Mouse (Mus musculus): ENCODE results near the gene Tlx1. TPM values are rescaled to one million over a fixed set of nuclear protein-coding genes. Genes with fewer than 3 reads are reported as not detected.

The Tlx1 gene
- total RNA-seq, 2 experiments from 2014 or later = not detected

Other genes with a start within 250 kb of the Tlx1 start
- gene Slf2, start 219.5 kb upstream of the Tlx1 start, total RNA-seq (2021) = 10 to 100 TPM; 31.8 to 39.3 TPM
- gene Sema4g, start 161.6 kb upstream of the Tlx1 start, total RNA-seq (2021) = 10 to 100 TPM; 24.8 to 29.1 TPM
- 10 to 100 TPM; 15.4 to 15.5 TPM for gene Twnk, start 145.0 kb upstream of the Tlx1 start, total RNA-seq (2021)
- 10 to 100 TPM; 43.8 to 45.0 TPM for gene Mrpl43, start 144.2 kb upstream of the Tlx1 start, total RNA-seq (2021)
- gene Lzts2, start 136.3 kb upstream of the Tlx1 start, total RNA-seq (2021) = 10 to 100 TPM; 27.3 to 29.3 TPM
- gene Pdzd7, start 105.0 kb upstream of the Tlx1 start, total RNA-seq (2021) = 1 to 10 TPM; 1.8 to 2.9 TPM
- gene Sfxn3, start 103.2 kb upstream of the Tlx1 start, total RNA-seq (2021) = 100 to 1,000 TPM in 1 of 2 experiments, 10 to 100 TPM in 1; 89.0 to 105 TPM
- 1 to 10 TPM; 1.2 to 1.7 TPM for gene Kazald1, start 75.4 kb upstream of the Tlx1 start, total RNA-seq (2021)
- not detected for gene Lbx1, start 85.1 kb downstream of the Tlx1 start, total RNA-seq (2021)
- gene Btrc, start 213.1 kb downstream of the Tlx1 start, total RNA-seq (2021) = 10 to 100 TPM; 93.9 to 94.3 TPM

Measured in layer of hippocampus, postnatal 25 days (tissue).